Mouse (Mus musculus) T-cell, adult 2 months (primary cell): ENCODE data around the gene Pik3r2.
A peak's percentile ranks its signal among the peaks of the same experiment; 100 is the strongest.
"Not testable (repeated sequence)": the region's sequence is repeated elsewhere in the genome, so short reads cannot be mapped to it uniquely, and the experiment has no call there.

Experiments used
- DNase-seq: peaks from one replicate; pipeline ENCODE4 v3.0.0; 2022; ENCODE audit warnings: low spot score

Pik3r2 gene

GRCm38 (mm10) chr8:70776496-70777444, at the start of gene Pik3r2:
Gene Pik3r2 (minus strand): TSS chr8:70776713.
- DNase-seq, result peak; percentile 97

GRCm38 (mm10) chr8:70825816-70826215, 49.3 kb upstream of the Pik3r2 start:
- no peak for DNase-seq

GRCm38 (mm10) chr8:70823802-70824201, 47.3 kb upstream of the Pik3r2 start:
- DNase-seq, result no peak

GRCm38 (mm10) chr8:70822594-70822993, 46.1 kb upstream of the Pik3r2 start:
- not testable (repeated sequence) for DNase-seq

- DNase-seq, result no peak
Measured at GRCm38 (mm10) chr8:70821992-70822391, 45.5 kb upstream of the Pik3r2 start.

GRCm38 (mm10) chr8:70821399-70821962, 45.0 kb upstream of the Pik3r2 start:
- DNase-seq, result peak; percentile 62

GRCm38 (mm10) chr8:70820101-70820935, 43.8 kb upstream of the Pik3r2 start:
- DNase-seq, result no peak

- DNase-seq, result no peak
Measured at GRCm38 (mm10) chr8:70816679-70817078, 40.2 kb upstream of the Pik3r2 start.

- DNase-seq, result no peak
Measured at GRCm38 (mm10) chr8:70812885-70813284, 36.4 kb upstream of the Pik3r2 start.

GRCm38 (mm10) chr8:70812055-70812454, 35.5 kb upstream of the Pik3r2 start:
- DNase-seq, result no peak

GRCm38 (mm10) chr8:70810962-70811680, 34.6 kb upstream of the Pik3r2 start:
- DNase-seq, result peak; percentile 62

- DNase-seq, result no peak
Measured at GRCm38 (mm10) chr8:70808955-70809701, 32.6 kb upstream of the Pik3r2 start.

GRCm38 (mm10) chr8:70808239-70808638, 31.7 kb upstream of the Pik3r2 start, which contains the start of gene Il12rb1:
Gene Il12rb1 (plus strand): TSS chr8:70808449.
- peak; percentile 54 for DNase-seq

- DNase-seq, result no peak
Measured at GRCm38 (mm10) chr8:70807304-70807703, 30.8 kb upstream of the Pik3r2 start.

- peak; percentile 67 for DNase-seq
Measured at GRCm38 (mm10) chr8:70806541-70806940, 30.0 kb upstream of the Pik3r2 start.

GRCm38 (mm10) chr8:70804481-70805206, 28.1 kb upstream of the Pik3r2 start, which contains the start of gene Mast3:
Gene Mast3 (minus strand): TSS chr8:70805054.
- DNase-seq, result peak; percentile 65

- peak; percentile 32 for DNase-seq
Measured at GRCm38 (mm10) chr8:70803761-70804480, 27.4 kb upstream of the Pik3r2 start.

GRCm38 (mm10) chr8:70802786-70803510, 26.4 kb upstream of the Pik3r2 start:
- DNase-seq, result no peak

- DNase-seq, result no peak
Measured at GRCm38 (mm10) chr8:70801830-70802229, 25.3 kb upstream of the Pik3r2 start.
